7 mouse cellular contexts compared by ENCODE assay signal in genomic region chr19:60873501-60873900, GRCm38 (mm10). TPM values are rescaled to one million over a fixed set of nuclear protein-coding genes. Genes with fewer than 3 reads are reported as not detected.
DNase-seq lines count a peak whose midpoint lies in the region; ATAC-seq and TF ChIP-seq lines count a peak whose summit lies in the region.

No protein-coding gene starts in this region.

- no peaks in the 10 kb centered on the region for H3K9me3 ChIP-seq in hindbrain, embryonic 10.5 days
- no peaks in the 10 kb centered on the region for H3K9me3 ChIP-seq in limb, embryonic 11.5 days (ENCODE audit: control insufficient read depth, low read length)

- no peak for TF ChIP-seq POLR2A in spleen, adult 2 months (IDR thresholded peaks at IDR 0.05; ENCODE audit: low read depth, low read length)
- TF ChIP-seq POLR2A in myocyte (IDR thresholded peaks at IDR 0.05; ENCODE audit: insufficient read length, low read depth), result no peak

- no peaks in the 10 kb centered on the region; the same call in 1 of the 2 replicates for H3K4me1 ChIP-seq in spleen, adult 2 months (ENCODE audit: control insufficient read depth, insufficient read depth, insufficient read length)
- H3K4me1 ChIP-seq in hindbrain, embryonic 10.5 days (replicated peaks), result peaks cover 13% of the 10 kb centered on the region
- H3K4me1 ChIP-seq in limb, embryonic 11.5 days (ENCODE audit: control insufficient read depth, insufficient read depth, low read length), result no peaks in the 10 kb centered on the region

- H3K27ac ChIP-seq in spleen, adult 2 months (ENCODE audit: insufficient read depth, low read length), result peak overlapping the region; percentile 35; the same call in 1 of the 2 replicates
- peak overlapping the region; percentile 91 for H3K27ac ChIP-seq in hindbrain, embryonic 10.5 days
- H3K27ac ChIP-seq in limb, embryonic 11.5 days (replicated peaks; ENCODE audit: low read depth, low read length), result no peak overlapping the region

- peaks cover 13% of the 10 kb centered on the region for H3K36me3 ChIP-seq in spleen, adult 2 months (ENCODE audit: control insufficient read depth, insufficient read depth, low read length)
- peaks cover 28% of the 10 kb centered on the region for H3K36me3 ChIP-seq in hindbrain, embryonic 10.5 days
- peaks cover 4% of the 10 kb centered on the region; the same call in 1 of the 2 replicates for H3K36me3 ChIP-seq in limb, embryonic 11.5 days (ENCODE audit: control insufficient read depth, insufficient read depth, low read length)
- peaks cover 17% of the 10 kb centered on the region for H3K36me3 ChIP-seq in myocyte (ENCODE audit: control insufficient read depth, insufficient read depth)

- no peak for TF ChIP-seq CTCF in spleen, adult 2 months (IDR thresholded peaks at IDR 0.05; ENCODE audit: extremely low read depth, insufficient read depth, insufficient read length, insufficient replicate concordance)

- DNase-seq in spleen, adult 2 months (ENCODE audit: low read depth in 1 of 2, low spot score in 2 of 2), result no peak
- no peak for DNase-seq in spleen, adult 18-20 months
- DNase-seq in c-Kit-positive CD71-positive TER-119-negative erythroid progenitor cells, embryonic 14.5 days (ENCODE audit: low read depth), result peak; percentile 39
- DNase-seq in hindbrain, embryonic 10.5 days (ENCODE audit: low spot score), result no peak
- peak; percentile 23 for DNase-seq in limb, embryonic 11.5 days (ENCODE audit: low spot score)
- no peak for DNase-seq in thymus, adult 18-20 months

- no peak for ATAC-seq in limb, embryonic 11.5 days (ENCODE audit: insufficient number of reproducible peaks, low FRiP score, low TSS enrichment, low read depth)

- WGBS in spleen, adult 2 months, result 18% methylated on average over 4 of the region's 4 CpGs
- WGBS in hindbrain, embryonic 10.5 days, result 39% methylated on average over 4 of the region's 4 CpGs
- 34% methylated on average over 4 of the region's 4 CpGs for WGBS in limb, embryonic 11.5 days

- peak overlapping the region; percentile 59 for H3K4me2 ChIP-seq in limb, embryonic 11.5 days (ENCODE audit: low read depth, severe bottlenecking)
- peak overlapping the region; percentile 92 for H3K4me2 ChIP-seq in myocyte (ENCODE audit: low read depth)

- peak overlapping the region; percentile 70; the same call in 1 of the 2 replicates for H3K4me3 ChIP-seq in spleen, adult 2 months (ENCODE audit: extremely low read depth, insufficient read depth, insufficient read length)
- H3K4me3 ChIP-seq in hindbrain, embryonic 10.5 days, result peak overlapping the region; percentile 81
- H3K4me3 ChIP-seq in limb, embryonic 11.5 days (ENCODE audit: low read depth, low read length), result peak overlapping the region; percentile 65; the same call in 1 of the 2 replicates
- peak overlapping the region; percentile 55 for H3K4me3 ChIP-seq in myocyte

- no peaks in the 10 kb centered on the region for H3K27me3 ChIP-seq in spleen, adult 2 months (ENCODE audit: control insufficient read depth, insufficient read depth, low read length)
- no peaks in the 10 kb centered on the region for H3K27me3 ChIP-seq in hindbrain, embryonic 10.5 days (ENCODE audit: insufficient read depth, poor library complexity, severe bottlenecking)
- H3K27me3 ChIP-seq in limb, embryonic 11.5 days (ENCODE audit: control insufficient read depth, insufficient read depth, low read length), result no peaks in the 10 kb centered on the region
- H3K27me3 ChIP-seq in myocyte (ENCODE audit: control insufficient read depth, insufficient read depth, insufficient read length), result no peaks in the 10 kb centered on the region

- H3K79me2 ChIP-seq in myocyte (ENCODE audit: control insufficient read depth, insufficient read depth), result peaks cover 13% of the 10 kb centered on the region

- H3K9ac ChIP-seq in limb, embryonic 11.5 days (ENCODE audit: low read length), result no peak overlapping the region

- H3ac ChIP-seq in myocyte (ENCODE audit: control insufficient read depth, insufficient read length), result peak overlapping the region; percentile 52

TF ChIP-seq in myocyte, 11 proteins besides CTCF, POLR2A, EP300 and RAD21:
- TF ChIP-seq SRF (IDR thresholded peaks at IDR 0.05; ENCODE audit: control insufficient read depth, insufficient read length, low read depth) (no peak), REST (IDR thresholded peaks at IDR 0.05; ENCODE audit: insufficient read depth, insufficient read length) (no peak), E2F4 (IDR thresholded peaks at IDR 0.05; ENCODE audit: insufficient read depth) (no peak), MAX (IDR thresholded peaks at IDR 0.05; ENCODE audit: low read depth) (no peak), POLR2AphosphoS2 (IDR thresholded peaks at IDR 0.05; ENCODE audit: insufficient read length, low read depth) (no peak), MYOG (IDR thresholded peaks at IDR 0.05; ENCODE audit: control insufficient read depth in 1 of 3, insufficient read depth in 1 of 3, insufficient read length in 2 of 3, low read depth in 2 of 3) (no peak), TCF12 (IDR thresholded peaks at IDR 0.05; ENCODE audit: insufficient read depth, poor library complexity, severe bottlenecking) (no peak), CEBPB (IDR thresholded peaks at IDR 0.05; ENCODE audit: insufficient read depth, poor library complexity, severe bottlenecking) (no peak), MYOD1 (IDR thresholded peaks at IDR 0.05; ENCODE audit: control insufficient read depth in 1 of 3, insufficient read length in 2 of 3, low read depth in 2 of 3) (no peak), TCF3 (IDR thresholded peaks at IDR 0.05; ENCODE audit: insufficient read length, low read depth) (no peak), USF1 (IDR thresholded peaks at IDR 0.05; ENCODE audit: low read depth) (no peak)

RNA-seq across cellular contexts. Expression of gene Prdx3, which starts 0.9 kb away (rescaled TPM):
- 54.0 and 55.7 TPM in 2 replicates for polyA plus RNA-seq in spleen, adult 2 months (2012; rRNA removed)
- 108 and 111 TPM in 2 replicates for polyA plus RNA-seq in hindbrain, embryonic 10.5 days (2016; fragmentation: Nextera tagmentation; extraction: Ambion mirVana)
- polyA plus RNA-seq in limb, embryonic 11.5 days (2014; fragmentation: Nextera tagmentation; extraction: Ambion mirVana), result 77.5 and 79.9 TPM in 2 replicates
- polyA plus RNA-seq in myocyte (2012; fragmentation: generic; extraction: Trizol), result 105 TPM

RNA-seq across cellular contexts. Expression of gene Sfxn4, which starts 12.2 kb away (rescaled TPM):
- polyA plus RNA-seq in spleen, adult 2 months (2012; rRNA removed), result 0.52 and 0.94 TPM in 2 replicates
- polyA plus RNA-seq in hindbrain, embryonic 10.5 days (2016; fragmentation: Nextera tagmentation; extraction: Ambion mirVana), result 13.8 and 16.0 TPM in 2 replicates
- 13.9 and 14.4 TPM in 2 replicates for polyA plus RNA-seq in limb, embryonic 11.5 days (2014; fragmentation: Nextera tagmentation; extraction: Ambion mirVana)
- polyA plus RNA-seq in myocyte (2012; fragmentation: generic; extraction: Trizol), result 2.7 TPM

RNA-seq across cellular contexts. Expression of gene Grk5, which starts 16.0 kb away (rescaled TPM):
- polyA plus RNA-seq in spleen, adult 2 months (2012; rRNA removed), result 2.0 and 2.1 TPM in 2 replicates
- polyA plus RNA-seq in hindbrain, embryonic 10.5 days (2016; fragmentation: Nextera tagmentation; extraction: Ambion mirVana), result 2.3 and 2.8 TPM in 2 replicates
- polyA plus RNA-seq in limb, embryonic 11.5 days (2014; fragmentation: Nextera tagmentation; extraction: Ambion mirVana), result 2.0 and 2.3 TPM in 2 replicates
- polyA plus RNA-seq in myocyte (2012; fragmentation: generic; extraction: Trizol), result 4.0 TPM

Comparison
In these comparisons a context has a peak if more than half of its experiments do, and no peak if none do; other contexts are left out.
1. DNase-seq: peak in c-Kit-positive CD71-positive TER-119-negative erythroid progenitor cells, embryonic 14.5 days (single experiment) and limb, embryonic 11.5 days (single experiment); none in spleen, adult 2 months (0 of 2), spleen, adult 18-20 months (0 of 2), hindbrain, embryonic 10.5 days (single experiment) and thymus, adult 18-20 months (0 of 2).
2. Peak in every context shown above with its lines, with median percentiles within 50 percentile points of each other: H3K4me3 ChIP-seq.